Mouse (Mus musculus) thymus, adult 2 months (tissue): ENCODE measurements around the gene 2010111I01Rik.

Experiments
- CTCF ChIP-seq: fragments of 200-500 bp; IDR thresholded peaks from 2 replicates; pipeline ENCODE4 v1.5.1; 2012; ENCODE audit warnings: mild to moderate bottlenecking, control low read depth, low read length, moderate library complexity, borderline replicate concordance; ENCODE audit not compliant: control insufficient read depth, poor library complexity, insufficient read depth; ENCODE audit errors: extremely low read depth
- POLR2A ChIP-seq: fragments of 200-500 bp; IDR thresholded peaks from 2 replicates; pipeline ENCODE4 v1.6.1; 2012; ENCODE audit warnings: mild to moderate bottlenecking, low read length, control low read depth, moderate library complexity; ENCODE audit not compliant: control insufficient read depth, poor library complexity, insufficient read depth; ENCODE audit errors: extremely low read depth

DNA sequence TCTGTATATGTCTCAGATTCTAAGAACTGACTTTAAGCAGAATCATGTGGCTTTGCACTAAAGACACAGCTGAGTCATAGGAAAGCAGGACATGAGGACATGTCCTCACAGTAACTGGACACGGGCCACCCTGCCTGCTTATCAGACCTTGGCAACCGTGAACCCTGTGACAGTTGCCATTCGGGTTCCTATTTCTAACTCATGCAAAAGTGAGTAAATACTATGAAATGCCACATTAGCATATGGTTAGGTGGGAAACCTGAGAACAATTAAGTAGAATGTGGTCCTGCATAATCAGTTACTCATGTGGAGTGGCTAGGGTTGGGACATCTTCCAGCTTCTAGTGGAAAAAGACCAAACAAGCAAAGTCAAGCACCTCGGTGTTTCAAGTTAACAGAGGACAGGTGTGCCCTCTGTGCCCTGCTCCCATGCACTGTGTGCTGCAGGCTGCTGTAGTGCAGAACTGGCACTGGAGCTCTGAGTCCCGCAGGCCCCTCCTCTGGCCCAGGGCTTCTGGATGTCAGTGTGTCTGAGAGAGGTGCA lies 170.3 kb downstream of the 2010111I01Rik start:
- TF ChIP-seq CTCF: no peak
- TF ChIP-seq POLR2A: no peak
